Mouse (Mus musculus): ENCODE results near the gene Mmp9.

DNA sequence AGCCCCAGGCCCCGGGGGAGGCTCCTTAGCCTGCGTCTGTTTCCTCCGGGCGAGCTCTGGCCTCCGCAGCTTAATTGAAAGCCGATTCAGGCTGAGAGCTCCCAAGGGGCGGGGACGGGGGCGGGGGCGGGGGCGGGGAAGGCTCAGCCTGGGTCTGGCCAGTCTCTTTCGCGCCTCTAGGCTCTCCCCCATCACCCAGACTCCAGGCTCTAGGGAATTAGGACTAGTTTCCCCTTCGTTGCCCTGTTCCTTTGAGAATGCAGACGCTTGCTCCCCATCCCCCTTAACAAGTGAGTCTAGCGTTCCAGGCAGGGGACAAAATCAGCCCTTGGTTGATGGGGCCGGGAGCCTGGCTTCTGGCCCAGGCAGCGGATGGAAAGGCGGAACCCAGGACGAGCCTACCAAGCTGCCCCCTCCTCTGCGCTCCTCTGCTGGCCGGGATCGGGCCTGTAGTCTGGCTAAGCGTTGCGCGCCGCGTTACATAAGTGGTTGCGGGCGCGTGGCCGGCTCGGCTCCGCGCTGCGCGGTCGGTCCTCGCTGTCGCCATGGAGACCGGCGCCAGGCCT is 30.1 kb downstream of the Mmp9 start:
- TF ChIP-seq CTCF (IDR thresholded peaks at IDR 0.05; ENCODE audit: control insufficient read depth, insufficient read depth, low read length): no peak
- TF ChIP-seq POLR2A (IDR thresholded peaks at IDR 0.05; ENCODE audit: borderline replicate concordance, control insufficient read depth, low read depth, low read length): no peak
